Mouse (Mus musculus) forebrain, embryonic 16.5 days (tissue): ENCODE results near the gene Raver2. TPM values are rescaled to one million over a fixed set of nuclear protein-coding genes. Genes with fewer than 3 reads are reported as not detected.

Source experiments
- ATAC-seq: fragments of 200-750 bp; cut with Nextera tagmentation; 2 replicates; pipeline ENCODE4 v1.8.0; 2017; ENCODE audit warnings: mild to moderate bottlenecking, moderate library complexity
- H3K27ac ChIP-seq: fragments of 300-500 bp; sonication (generic); 2 replicates; pipeline ENCODE4 v1.5.1; 2014; ENCODE audit warnings: low read length, control low read depth
- H3K27me3 ChIP-seq: fragments of 300-500 bp; sonication (generic); replicated peaks from 2 replicates; pipeline ENCODE4 v1.6.1; 2014; ENCODE audit warnings: low read length; ENCODE audit not compliant: control insufficient read depth, insufficient read depth
- H3K36me3 ChIP-seq: fragments of 300-500 bp; sonication (generic); 2 replicates; pipeline ENCODE4 v1.6.1; 2014; ENCODE audit not compliant: control insufficient read depth, insufficient read depth
- H3K4me1 ChIP-seq: fragments of 300-500 bp; sonication (generic); replicated peaks from 2 replicates; pipeline ENCODE4 v1.6.1; 2014; ENCODE audit warnings: low read length; ENCODE audit not compliant: control insufficient read depth, insufficient read depth
- H3K4me2 ChIP-seq: fragments of 300-500 bp; sonication (generic); 2 replicates; pipeline ENCODE4 v1.6.1; 2014; ENCODE audit warnings: mild to moderate bottlenecking, low read length, control low read depth
- H3K4me3 ChIP-seq: fragments of 300-500 bp; sonication (generic); replicated peaks from 2 replicates; pipeline ENCODE4 v1.5.1; 2014; ENCODE audit warnings: mild to moderate bottlenecking, low read length, control low read depth
- H3K9ac ChIP-seq: fragments of 300-500 bp; sonication (generic); replicated peaks from 2 replicates; pipeline ENCODE4 v1.6.1; 2014; ENCODE audit warnings: low read depth, low read length, control low read depth
- H3K9me3 ChIP-seq: fragments of 300-500 bp; sonication (generic); 2 replicates; pipeline ENCODE4 v1.6.1; 2016; ENCODE audit warnings: low read length; ENCODE audit not compliant: control insufficient read depth
- WGBS: fragments of 180-500 bp; shearing (Covaris S2); extraction: QIAGEN DNeasy Blood & Tissue Kit; methylation state at CpG from one replicate; pipeline ENCODE4 v1.1.7; 2014; 5-methylcytosine and 5-hydroxymethylcytosine counted together
- polyA plus RNA-seq: library from polyadenylated mRNA; unstranded; fragments of >200 nt; fragmentation: Nextera tagmentation; extraction: Ambion mirVana; gene quantifications from 2 replicates; pipeline ENCODE4 v1.2.1, GENCODE M21; 2015

The Raver2 gene
- polyA plus RNA-seq, 1 experiment from 2014 or later, result 4.2 TPM

DNA sequence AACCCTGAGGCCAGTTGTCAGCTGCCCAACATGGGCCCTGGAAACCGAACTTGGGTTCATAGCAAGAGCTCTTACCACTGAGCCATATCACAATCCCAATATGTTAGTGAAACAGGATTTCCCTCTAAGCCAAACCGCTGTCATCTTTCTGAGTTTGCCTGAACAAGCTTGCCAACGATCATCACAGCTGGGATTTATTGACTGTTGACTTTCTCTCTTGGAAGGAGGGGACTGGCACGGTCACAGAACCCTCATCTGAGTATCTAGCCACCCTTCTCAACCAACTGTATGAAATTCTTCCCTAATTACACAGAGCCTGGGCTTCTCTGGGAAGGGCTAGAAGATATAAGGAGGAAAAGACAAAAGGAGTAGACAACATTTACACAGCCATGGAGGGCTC lies 22.2 kb upstream of the Raver2 start:
- ATAC-seq, result no peak

DNA sequence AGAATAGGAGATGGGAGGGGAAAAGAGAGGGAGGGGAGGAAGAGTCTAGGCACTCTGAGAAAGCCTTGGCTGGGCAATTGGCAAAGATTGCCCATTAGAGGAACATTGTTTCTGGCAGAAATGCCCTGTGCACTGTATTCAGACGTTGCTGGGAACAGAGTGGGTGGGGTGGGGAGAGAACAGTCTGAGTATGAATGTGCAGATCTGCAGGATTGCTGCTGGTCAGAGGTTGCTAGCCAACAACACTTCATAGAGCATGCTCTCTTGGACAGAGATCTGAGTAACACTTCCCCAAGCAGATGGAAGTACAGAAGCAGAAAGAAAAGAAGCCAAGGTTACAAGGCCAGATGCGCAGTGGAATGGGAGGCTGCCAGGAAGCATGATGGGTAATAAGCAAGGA lies 6.6 kb upstream of the Raver2 start:
- no peak overlapping the region for H3K4me2 ChIP-seq
- H3K4me1 ChIP-seq, result no peaks in the 10 kb centered on the region
- H3K9me3 ChIP-seq, result no peaks in the 10 kb centered on the region
- H3K4me3 ChIP-seq, result no peak overlapping the region
- WGBS, result 57% methylated on average over 2 of the region's 2 CpGs
- no peaks in the 10 kb centered on the region for H3K27me3 ChIP-seq
- H3K27ac ChIP-seq, result no peak overlapping the region
- peak; percentile 45; the same call in 1 of the 2 replicates for ATAC-seq
- H3K9ac ChIP-seq, result no peak overlapping the region
- no peaks in the 10 kb centered on the region for H3K36me3 ChIP-seq

More for the DNA sequence above, 22.2 kb upstream of the Raver2 start:
- no peaks in the 10 kb centered on the region for H3K9me3 ChIP-seq
- H3K4me2 ChIP-seq, result no peak overlapping the region
- H3K4me1 ChIP-seq, result no peaks in the 10 kb centered on the region
- no peaks in the 10 kb centered on the region for H3K36me3 ChIP-seq
- no peak overlapping the region for H3K9ac ChIP-seq
- 83% methylated on average over 4 of the region's 4 CpGs for WGBS
- no peaks in the 10 kb centered on the region for H3K27me3 ChIP-seq
- no peak overlapping the region for H3K4me3 ChIP-seq
- H3K27ac ChIP-seq, result no peak overlapping the region

DNA sequence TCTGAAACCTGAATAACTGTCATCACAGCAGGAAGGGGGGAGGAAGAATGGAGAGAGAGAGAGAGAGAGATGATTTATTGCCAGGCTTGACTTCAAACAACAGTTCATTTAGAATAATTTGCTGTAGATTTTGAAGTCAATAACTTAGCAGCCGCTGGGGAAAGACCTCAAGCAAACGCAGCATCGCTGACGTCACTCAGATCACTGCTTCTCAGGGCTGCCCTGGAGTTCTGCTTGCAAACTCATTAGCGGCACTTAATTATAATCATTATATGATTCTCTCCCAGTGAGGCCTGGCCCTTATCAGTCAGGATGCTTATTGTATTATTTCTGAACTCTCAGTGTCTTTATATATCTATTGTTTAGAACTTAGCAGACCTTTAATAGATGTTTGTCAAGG lies 2.4 kb upstream of the Raver2 start:
- Histone ChIP-seq H3K4me2 (no peak overlapping the region), H3K27me3 (0 out of 2 replicates have a peak, but pooled peaks cover 3% of the 10 kb centered on the region), H3K4me1 (peaks cover 6% of the 10 kb centered on the region), H3K27ac (no peak overlapping the region), H3K9ac (no peak overlapping the region), H3K36me3 (no peaks in the 10 kb centered on the region), H3K9me3 (no peaks in the 10 kb centered on the region), H3K4me3 (no peak overlapping the region)
- WGBS, result 23% methylated on average over 5 of the region's 5 CpGs
- ATAC-seq, result no peak

DNA sequence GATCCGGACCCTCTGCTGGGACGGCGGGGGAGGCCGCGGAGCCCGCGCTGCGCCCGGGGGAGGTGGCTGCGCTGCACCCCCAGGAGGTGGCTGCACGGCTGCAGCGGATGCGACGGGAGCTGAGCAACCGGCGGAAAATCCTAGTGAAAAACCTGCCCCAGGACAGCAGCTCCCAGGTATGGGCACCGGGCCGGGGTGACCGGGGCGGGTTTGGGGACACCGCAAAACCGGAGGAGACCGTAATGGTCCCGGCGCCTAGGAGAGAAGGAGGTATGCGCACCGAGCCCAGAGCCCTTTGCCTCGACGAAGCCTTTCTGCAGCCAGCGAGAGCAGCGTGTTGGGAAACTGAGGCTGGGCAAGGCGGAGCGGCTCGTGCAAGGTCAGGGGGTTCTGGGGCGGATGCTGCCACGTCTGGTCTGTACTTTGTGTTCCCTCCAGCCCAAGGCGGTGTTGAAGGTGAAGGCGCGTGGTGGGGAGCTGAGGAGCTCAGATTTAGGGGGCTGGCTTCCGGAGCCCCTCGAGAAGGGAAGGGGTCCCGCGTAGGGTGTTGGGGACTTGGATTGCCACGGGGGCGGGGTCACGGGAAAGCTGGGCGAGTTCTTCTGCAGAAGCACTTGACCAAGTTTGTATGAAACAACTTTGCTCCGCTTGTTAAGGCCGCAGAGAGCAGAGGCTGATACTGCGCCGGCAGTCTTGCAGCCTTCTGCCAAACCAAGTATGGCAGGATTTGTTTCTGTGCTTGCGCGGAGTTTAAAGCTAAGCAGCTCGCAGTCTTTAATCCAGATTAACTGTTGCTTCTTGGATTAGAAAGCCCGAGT lies 580 bp downstream of the Raver2 start:
- no peaks in the 10 kb centered on the region for H3K9me3 ChIP-seq
- peak; percentile 80 for ATAC-seq
- no peak overlapping the region for H3K27ac ChIP-seq
- WGBS, result under 1% methylated on average over 55 of the region's 55 CpGs
- H3K9ac ChIP-seq, result peak overlapping the region; percentile 73
- H3K4me1 ChIP-seq, result peaks cover 6% of the 10 kb centered on the region
- H3K4me2 ChIP-seq, result peak overlapping the region; percentile 97
- no peaks in the 10 kb centered on the region for H3K36me3 ChIP-seq
- peak overlapping the region; percentile 82 for H3K4me3 ChIP-seq
- 0 out of 2 replicates have a peak, but pooled peaks cover 3% of the 10 kb centered on the region for H3K27me3 ChIP-seq

DNA sequence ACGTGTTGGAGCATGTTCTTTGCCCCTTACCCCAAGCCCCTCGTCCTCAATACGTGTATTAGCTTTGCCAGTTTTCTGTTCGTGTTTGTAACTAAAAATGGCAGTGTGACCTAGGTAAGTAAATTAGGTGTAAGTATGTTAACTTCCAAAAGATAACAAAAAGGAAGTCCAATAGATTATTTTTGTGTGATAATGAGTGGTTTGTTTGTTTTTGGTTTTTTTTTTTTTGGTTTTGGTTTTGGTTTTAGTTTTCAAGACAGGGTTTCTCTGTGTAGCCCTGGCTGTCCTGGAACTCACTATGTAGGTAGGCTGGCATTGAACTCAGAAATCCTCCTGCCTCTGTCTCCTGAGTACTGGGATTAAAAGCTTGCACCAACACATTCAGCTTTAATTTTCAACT lies 2.8 kb downstream of the Raver2 start:
- Histone ChIP-seq H3K9me3 (no peaks in the 10 kb centered on the region), H3K9ac (no peak overlapping the region), H3K4me1 (peaks cover 6% of the 10 kb centered on the region), H3K36me3 (no peaks in the 10 kb centered on the region), H3K4me3 (no peak overlapping the region), H3K27ac (no peak overlapping the region), H3K27me3 (0 out of 2 replicates have a peak, but pooled peaks cover 3% of the 10 kb centered on the region), H3K4me2 (no peak overlapping the region)
- no peak for ATAC-seq
- 87% methylated on average over 4 of the region's 4 CpGs for WGBS

DNA sequence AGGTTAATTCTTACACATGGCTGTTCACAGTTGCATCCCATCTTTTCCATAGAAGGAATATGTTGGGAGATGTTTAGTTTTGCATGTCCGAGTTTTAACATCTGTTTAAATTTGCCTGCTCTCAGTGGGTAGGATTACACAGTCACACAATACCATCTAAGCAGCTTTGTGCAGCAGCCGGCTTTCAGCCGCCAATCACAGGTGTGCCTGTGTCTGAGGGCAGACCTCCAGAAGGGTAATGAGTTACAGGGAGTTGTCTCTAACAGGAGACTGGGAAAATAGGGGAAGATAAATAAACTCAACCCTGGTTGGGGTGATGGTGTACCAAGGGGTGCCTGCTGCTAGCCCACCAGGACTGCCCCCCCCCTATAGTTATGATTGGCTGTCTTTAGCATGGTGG lies 7.6 kb downstream of the Raver2 start:
- no peak overlapping the region for H3K9ac ChIP-seq
- H3K27me3 ChIP-seq, result no peaks in the 10 kb centered on the region
- no peak overlapping the region for H3K4me2 ChIP-seq
- H3K4me1 ChIP-seq, result no peaks in the 10 kb centered on the region
- no peaks in the 10 kb centered on the region for H3K9me3 ChIP-seq
- ATAC-seq, result no peak
- no peaks in the 10 kb centered on the region for H3K36me3 ChIP-seq
- H3K27ac ChIP-seq, result no peak overlapping the region
- H3K4me3 ChIP-seq, result no peak overlapping the region
- WGBS, result 16% methylated on average over 3 of the region's 3 CpGs

DNA sequence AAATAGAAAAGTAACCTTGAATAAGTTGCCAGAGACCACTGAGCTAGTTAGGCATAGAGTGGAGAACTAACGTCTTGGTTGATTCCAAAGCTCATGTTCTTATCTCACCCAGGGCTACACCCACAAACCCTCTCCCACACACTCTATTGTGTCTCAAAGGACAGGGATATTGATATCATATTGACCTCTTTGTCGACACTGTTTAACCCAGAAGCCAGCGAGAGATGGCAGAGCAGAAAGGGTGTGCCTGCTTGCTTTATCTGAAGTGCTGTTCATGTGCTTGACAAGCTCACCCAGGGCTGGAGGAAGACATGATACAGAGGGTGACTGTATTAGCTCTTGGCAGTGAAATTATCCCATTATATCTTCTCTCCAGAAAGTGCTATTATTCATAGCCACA lies 11.2 kb downstream of the Raver2 start:
- no peaks in the 10 kb centered on the region for H3K27me3 ChIP-seq
- H3K9me3 ChIP-seq, result no peaks in the 10 kb centered on the region
- ATAC-seq, result no peak
- no peaks in the 10 kb centered on the region for H3K36me3 ChIP-seq
- no peak overlapping the region for H3K4me3 ChIP-seq
- no peak overlapping the region for H3K27ac ChIP-seq
- H3K4me2 ChIP-seq, result no peak overlapping the region
- no peaks in the 10 kb centered on the region; the same call in 1 of the 2 replicates for H3K4me1 ChIP-seq
- 72% methylated on average over 3 of the region's 3 CpGs for WGBS
- H3K9ac ChIP-seq, result no peak overlapping the region

DNA sequence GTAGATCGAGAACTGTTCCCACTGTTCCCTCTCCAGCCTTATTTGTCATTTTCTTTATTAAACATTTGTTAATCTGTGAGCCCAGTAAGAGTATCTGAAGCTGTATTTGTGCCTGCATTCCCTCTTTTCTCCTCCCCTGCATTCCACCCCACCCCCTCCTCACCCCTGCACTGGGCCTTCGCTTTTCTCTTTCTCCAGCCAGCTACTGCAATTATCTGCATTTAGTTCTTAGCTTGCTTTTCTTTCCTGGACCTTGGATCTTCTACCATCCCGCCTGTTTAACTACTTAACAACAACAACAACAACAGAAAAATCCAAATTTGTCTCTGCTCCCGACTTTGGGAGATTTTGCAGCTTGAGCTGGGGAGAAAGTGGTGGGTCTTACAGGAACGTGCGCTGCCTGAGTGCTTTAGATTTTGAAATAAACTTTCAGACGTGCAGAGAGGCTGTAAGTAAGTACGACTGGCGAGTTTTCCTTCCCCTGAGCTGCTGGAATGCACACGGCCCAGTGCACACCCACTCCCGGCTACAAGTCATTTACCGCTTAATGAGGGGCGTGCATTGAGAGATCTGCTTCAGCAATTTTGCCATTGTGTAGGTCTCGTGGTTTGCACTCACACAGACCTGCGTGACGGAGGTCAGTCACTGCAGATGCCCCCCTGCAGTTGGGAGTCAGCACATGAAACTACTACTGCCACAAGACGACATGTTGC lies 13.5 kb downstream of the Raver2 start:
- Histone ChIP-seq H3K9me3 (no peaks in the 10 kb centered on the region), H3K27ac (no peak overlapping the region), H3K27me3 (no peaks in the 10 kb centered on the region), H3K4me1 (no peaks in the 10 kb centered on the region; the same call in 1 of the 2 replicates), H3K4me3 (no peak overlapping the region), H3K4me2 (peak overlapping the region; percentile 11; the same call in 1 of the 2 replicates), H3K36me3 (no peaks in the 10 kb centered on the region), H3K9ac (no peak overlapping the region)
- 3% methylated on average over 17 of the region's 17 CpGs for WGBS
- peak; percentile 62 for ATAC-seq

DNA sequence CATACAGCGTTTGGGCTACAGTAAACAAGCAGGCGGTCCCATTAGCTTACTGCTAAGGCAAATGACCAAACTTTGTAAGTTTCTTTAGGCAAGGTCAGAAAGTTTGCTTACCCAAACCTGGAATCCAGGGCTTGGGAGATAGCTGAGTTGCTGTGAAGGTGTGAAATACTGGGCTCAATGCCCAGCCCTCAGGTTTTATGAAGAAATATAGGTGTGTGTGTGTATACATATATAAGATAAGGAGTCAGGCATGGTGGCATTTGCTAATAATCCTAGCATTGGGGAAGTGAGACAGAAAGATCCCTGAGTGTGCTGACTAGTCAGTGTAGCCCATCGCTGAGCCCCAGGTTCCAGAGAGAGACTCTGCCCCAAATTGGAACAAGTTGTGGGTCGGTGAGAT lies 16.1 kb downstream of the Raver2 start:
- 92% methylated on average over 4 of the region's 4 CpGs for WGBS
- no peaks in the 10 kb centered on the region for H3K27me3 ChIP-seq
- ATAC-seq, result no peak
- no peak overlapping the region for H3K4me3 ChIP-seq
- H3K27ac ChIP-seq, result no peak overlapping the region
- H3K9me3 ChIP-seq, result no peaks in the 10 kb centered on the region
- H3K4me1 ChIP-seq, result no peaks in the 10 kb centered on the region; the same call in 1 of the 2 replicates
- H3K4me2 ChIP-seq, result no peak overlapping the region
- H3K9ac ChIP-seq, result no peak overlapping the region
- no peaks in the 10 kb centered on the region for H3K36me3 ChIP-seq
